Mouse (Mus musculus) frontal cortex, adult 2 months (tissue): ENCODE measurements around the gene Prex1. TPM values are rescaled to one million over a fixed set of nuclear protein-coding genes. Genes with fewer than 3 reads are reported as not detected.

ENCODE experiments used
- DNase-seq, 2 experiments: peaks; one replicate each; pipeline ENCODE4 v3.0.0; 2022; ENCODE audit warnings: low spot score in 1 of 2; ENCODE audit errors: extremely low spot score in 1 of 2
- polyA plus RNA-seq: library from polyadenylated mRNA; depleted of rRNA; stranded (reverse); fragments of >200 nt; gene quantifications from 2 replicates; pipeline ENCODE4 v1.2.3, GENCODE M21; 2012

The Prex1 gene
- polyA plus RNA-seq, 1 experiment: 101 TPM

GRCm38 (mm10) chr2:166572297-166572696 lies 141.3 kb downstream of the Prex1 start:
- DNase-seq: no peak

GRCm38 (mm10) chr2:166569182-166569581 lies 144.4 kb downstream of the Prex1 start:
- DNase-seq: no peak

GRCm38 (mm10) chr2:166565503-166565902 lies 148.1 kb downstream of the Prex1 start:
- DNase-seq: no peak

- peak in 1 of 2 experiments; percentile 69 for DNase-seq
Measured at GRCm38 (mm10) chr2:166564455-166564854, 149.2 kb downstream of the Prex1 start.

GRCm38 (mm10) chr2:166563890-166564289 lies 149.7 kb downstream of the Prex1 start:
- peak; percentile 52 to 94 for DNase-seq

GRCm38 (mm10) chr2:166563076-166563475 lies 150.6 kb downstream of the Prex1 start:
- peak in 1 of 2 experiments; percentile 62 for DNase-seq

- DNase-seq: no peak
Measured at GRCm38 (mm10) chr2:166561781-166562180, 151.9 kb downstream of the Prex1 start.

GRCm38 (mm10) chr2:166560826-166561225 lies 152.8 kb downstream of the Prex1 start:
- no peak for DNase-seq

- no peak for DNase-seq
Measured at GRCm38 (mm10) chr2:166559531-166559930, 154.1 kb downstream of the Prex1 start.

- DNase-seq: peak in 1 of 2 experiments; percentile 71
Measured at GRCm38 (mm10) chr2:166555508-166555907, 158.1 kb downstream of the Prex1 start.

GRCm38 (mm10) chr2:166554169-166554505 lies 159.5 kb downstream of the Prex1 start:
- no peak for DNase-seq

GRCm38 (mm10) chr2:166553502-166554168 lies 160.0 kb downstream of the Prex1 start:
- DNase-seq: no peak

- DNase-seq: no peak
Measured at GRCm38 (mm10) chr2:166552657-166553056, 161.0 kb downstream of the Prex1 start.

GRCm38 (mm10) chr2:166551831-166552498 lies 161.7 kb downstream of the Prex1 start:
- DNase-seq: peak in 1 of 2 experiments; percentile 37

- DNase-seq: no peak
Measured at GRCm38 (mm10) chr2:166549871-166550270, 163.8 kb downstream of the Prex1 start.

GRCm38 (mm10) chr2:166549069-166549468 lies 164.6 kb downstream of the Prex1 start:
- no peak for DNase-seq

- no peak for DNase-seq
Measured at GRCm38 (mm10) chr2:166545580-166545979, 168.1 kb downstream of the Prex1 start.

- peak; percentile 35 to 69 for DNase-seq
Measured at GRCm38 (mm10) chr2:166544575-166545251, 168.9 kb downstream of the Prex1 start.

GRCm38 (mm10) chr2:166541112-166541928 lies 172.3 kb downstream of the Prex1 start:
- no peak for DNase-seq

- DNase-seq: no peak
Measured at GRCm38 (mm10) chr2:166540216-166540615, 173.4 kb downstream of the Prex1 start.

GRCm38 (mm10) chr2:166536896-166537295 lies 176.7 kb downstream of the Prex1 start:
- no peak for DNase-seq
